Mouse (Mus musculus) cerebellum, adult 2 months (tissue): ENCODE results near the gene Pik3r1.

Experiments
- CTCF ChIP-seq: fragments of 200-500 bp; IDR thresholded peaks from 2 replicates; pipeline ENCODE4 v1.5.1; 2011; ENCODE audit warnings: low read depth, mild to moderate bottlenecking, control low read depth, low read length, moderate library complexity, borderline replicate concordance; ENCODE audit not compliant: insufficient read depth
- POLR2A ChIP-seq: fragments of 200-500 bp; IDR thresholded peaks from 2 replicates; pipeline ENCODE4 v1.6.1; 2011; ENCODE audit warnings: low read length, control low read depth, borderline replicate concordance; ENCODE audit not compliant: insufficient read depth

GRCm38 (mm10) chr13:101697966-101698365 is 70.1 kb downstream of the Pik3r1 start:
- TF ChIP-seq CTCF (no peak), POLR2A (no peak)
